Mouse (Mus musculus) WW6 (cell line): ENCODE data around the gene Mmrn2.
"Not testable (repeated sequence)": the region's sequence is repeated elsewhere in the genome, so short reads cannot be mapped to it uniquely, and the experiment has no call there.

Experiments
- DNase-seq: peaks from one replicate; pipeline ENCODE4 v3.0.0-alpha.2; 2013; ENCODE audit warnings: low read depth, low spot score

The Mmrn2 gene

GRCm38 (mm10) chr14:34362135-34362534 is 13.1 kb upstream of the Mmrn2 start:
- no peak for DNase-seq

GRCm38 (mm10) chr14:34362726-34363445 is 12.4 kb upstream of the Mmrn2 start:
- DNase-seq: no peak

GRCm38 (mm10) chr14:34363490-34364253 is 11.6 kb upstream of the Mmrn2 start:
- DNase-seq: no peak

GRCm38 (mm10) chr14:34364254-34365146 is 10.8 kb upstream of the Mmrn2 start:
- not testable (repeated sequence) for DNase-seq

GRCm38 (mm10) chr14:34365147-34365507 is 10.1 kb upstream of the Mmrn2 start:
- DNase-seq: no peak

- DNase-seq: no peak
Observed at GRCm38 (mm10) chr14:34370203-34370602, 5.1 kb upstream of the Mmrn2 start.

GRCm38 (mm10) chr14:34370921-34371320 is 4.3 kb upstream of the Mmrn2 start:
- no peak for DNase-seq

- no peak for DNase-seq
Observed at GRCm38 (mm10) chr14:34371763-34372162, 3.5 kb upstream of the Mmrn2 start.

GRCm38 (mm10) chr14:34372646-34373045 is 2.6 kb upstream of the Mmrn2 start:
- DNase-seq: no peak

GRCm38 (mm10) chr14:34373581-34373980 is 1.7 kb upstream of the Mmrn2 start:
- no peak for DNase-seq

GRCm38 (mm10) chr14:34374577-34374976 is 688 bp upstream of the Mmrn2 start, which contains the start of gene Sncg:
Sncg (minus strand) TSS chr14:34374789.
- DNase-seq: no peak

- DNase-seq: no peak
Observed at GRCm38 (mm10) chr14:34375941-34376340, 676 bp downstream of the Mmrn2 start.

GRCm38 (mm10) chr14:34377121-34377520 is 1.9 kb downstream of the Mmrn2 start:
- DNase-seq: no peak

GRCm38 (mm10) chr14:34378560-34379331 is 3.5 kb downstream of the Mmrn2 start:
- no peak for DNase-seq

GRCm38 (mm10) chr14:34382921-34383704 is 7.8 kb downstream of the Mmrn2 start:
- DNase-seq: no peak

- no peak for DNase-seq
Observed at GRCm38 (mm10) chr14:34393295-34393694, 18.0 kb downstream of the Mmrn2 start.

- DNase-seq: no peak
Observed at GRCm38 (mm10) chr14:34397871-34398270, 22.6 kb downstream of the Mmrn2 start.

- no peak for DNase-seq
Observed at GRCm38 (mm10) chr14:34398901-34399300, 23.6 kb downstream of the Mmrn2 start.

- DNase-seq: no peak
Observed at GRCm38 (mm10) chr14:34399301-34399700, 24.0 kb downstream of the Mmrn2 start.

- DNase-seq: no peak
Observed at GRCm38 (mm10) chr14:34400021-34400420, 24.8 kb downstream of the Mmrn2 start.
